Mouse (Mus musculus): ENCODE data around the gene Cyp4f37. TPM values are rescaled to one million over a fixed set of nuclear protein-coding genes. Genes with fewer than 3 reads are reported as not detected.

Gene Cyp4f37
- total and polyA plus RNA-seq, 3 experiments = not detected

- Histone ChIP-seq H3K27me3 (ENCODE audit: control insufficient read depth in 1 of 2, insufficient read depth in 2 of 2, low read length in 2 of 2) (peaks cover 0 to 3% of the 10 kb centered on the region in 2 experiments; a peak in 1 of 4 replicates), H3K79me2 (ENCODE audit: control insufficient read depth, insufficient read depth, low read length, poor library complexity) (no peaks in the 10 kb centered on the region), H3K27ac (ENCODE audit: control insufficient read depth, low read depth, low read length) (no peak overlapping the region), H3K4me3 (ENCODE audit: control insufficient read depth in 1 of 2, insufficient read depth in 1 of 2, low read depth in 2 of 2, low read length in 2 of 2) (no peak overlapping the region), H3K4me1 (ENCODE audit: control insufficient read depth in 1 of 2, insufficient read depth in 2 of 2, low read length in 2 of 2) (no peaks in the 10 kb centered on the region), H3K36me3 (ENCODE audit: control insufficient read depth in 1 of 2, insufficient read depth in 2 of 2, low read length in 2 of 2) (no peaks in the 10 kb centered on the region), H3K9me3 (replicated peaks; ENCODE audit: insufficient read depth, low read length) (no peaks in the 10 kb centered on the region), H3K9ac (ENCODE audit: control insufficient read depth, low read depth, low read length, poor library complexity, severe bottlenecking) (no peak overlapping the region)
- peak; percentile 7 for DNase-seq (ENCODE audit: low read depth, low spot score)
- TF ChIP-seq UBTF (IDR thresholded peaks at IDR 0.05; ENCODE audit: borderline replicate concordance, insufficient read depth, low read depth, low read length) (no peak), KAT2A (conservative IDR thresholded peaks at IDR 0.05; ENCODE audit: low read depth, low read length) (no peak), MYC (IDR thresholded peaks at IDR 0.05; ENCODE audit: low read depth, low read length) (no peak), ZNF384 (IDR thresholded peaks at IDR 0.05; ENCODE audit: low read depth, low read length) (no peak), ELF1 (IDR thresholded peaks at IDR 0.05; ENCODE audit: low read depth, low read length) (no peak), HCFC1 (IDR thresholded peaks at IDR 0.05; ENCODE audit: low read depth, low read length) (no peak), NELFE (IDR thresholded peaks at IDR 0.05; ENCODE audit: low read depth, low read length) (no peak), GABPA (IDR thresholded peaks at IDR 0.05; ENCODE audit: low read depth, low read length) (no peak), JUND (IDR thresholded peaks at IDR 0.05; ENCODE audit: low read depth, low read length) (no peak), RAD21 (IDR thresholded peaks at IDR 0.05; ENCODE audit: low read depth, low read length) (no peak), USF2 (IDR thresholded peaks at IDR 0.05; ENCODE audit: borderline replicate concordance in 1 of 2, insufficient read depth in 1 of 2, low read depth in 1 of 2, low read length in 2 of 2) (no peak), TAL1 (IDR thresholded peaks at IDR 0.05; ENCODE audit: low read length) (no peak), RCOR1 (IDR thresholded peaks at IDR 0.05; ENCODE audit: low read depth, low read length) (no peak), CHD2 (IDR thresholded peaks at IDR 0.05; ENCODE audit: low read length) (no peak), E2F4 (IDR thresholded peaks at IDR 0.05; ENCODE audit: borderline replicate concordance, low read depth, low read length) (no peak), ETS1 (IDR thresholded peaks at IDR 0.05; ENCODE audit: low read depth, low read length) (no peak), MYB (IDR thresholded peaks at IDR 0.05; ENCODE audit: low read depth, low read length) (no peak), BHLHE40 (IDR thresholded peaks at IDR 0.05; ENCODE audit: borderline replicate concordance, low read depth, low read length) (no peak), CTCF (IDR thresholded peaks at IDR 0.05 in 2 of 3, conservative IDR thresholded peaks at IDR 0.05 in 1 of 3; ENCODE audit: control insufficient read depth in 1 of 3, insufficient read depth in 1 of 3, low read depth in 2 of 3, low read length in 3 of 3, poor library complexity in 1 of 3, severe bottlenecking in 1 of 3) (no peak)
Measured at GRCm38 (mm10) chr17:32673976-32674375, 52.9 kb downstream of the Cyp4f37 start.

- H3K79me2 ChIP-seq (ENCODE audit: control insufficient read depth, insufficient read depth, low read length, poor library complexity) = no peaks in the 10 kb centered on the region
- peaks cover 0 to 3% of the 10 kb centered on the region in 2 experiments; a peak in 1 of 4 replicates for H3K27me3 ChIP-seq (ENCODE audit: control insufficient read depth in 1 of 2, insufficient read depth in 2 of 2, low read length in 2 of 2)
- TF ChIP-seq ELF1 (IDR thresholded peaks at IDR 0.05; ENCODE audit: low read depth, low read length) (no peak), USF2 (IDR thresholded peaks at IDR 0.05; ENCODE audit: borderline replicate concordance in 1 of 2, insufficient read depth in 1 of 2, low read depth in 1 of 2, low read length in 2 of 2) (no peak), CHD1 (IDR thresholded peaks at IDR 0.05; ENCODE audit: low read depth, low read length) (no peak), SIN3A (IDR thresholded peaks at IDR 0.05; ENCODE audit: low read length) (no peak), MYB (IDR thresholded peaks at IDR 0.05; ENCODE audit: low read depth, low read length) (no peak), TAL1 (IDR thresholded peaks at IDR 0.05; ENCODE audit: low read length) (no peak), MAZ (IDR thresholded peaks at IDR 0.05; ENCODE audit: low read depth, low read length) (no peak), HCFC1 (IDR thresholded peaks at IDR 0.05; ENCODE audit: low read depth, low read length) (no peak), TCF12 (IDR thresholded peaks at IDR 0.05; ENCODE audit: low read depth, low read length) (no peak), GABPA (IDR thresholded peaks at IDR 0.05; ENCODE audit: low read depth, low read length) (no peak), JUND (IDR thresholded peaks at IDR 0.05; ENCODE audit: low read depth, low read length) (no peak), NELFE (IDR thresholded peaks at IDR 0.05; ENCODE audit: low read depth, low read length) (no peak), SMC3 (IDR thresholded peaks at IDR 0.05; ENCODE audit: low read depth, low read length) (no peak)
- no peaks in the 10 kb centered on the region for H3K9me3 ChIP-seq (replicated peaks; ENCODE audit: insufficient read depth, low read length)
- DNase-seq (ENCODE audit: low read depth, low spot score) = no peak
- H3K9ac ChIP-seq (ENCODE audit: control insufficient read depth, low read depth, low read length, poor library complexity, severe bottlenecking) = no peak overlapping the region
- H3K4me1 ChIP-seq (ENCODE audit: control insufficient read depth in 1 of 2, insufficient read depth in 2 of 2, low read length in 2 of 2) = no peaks in the 10 kb centered on the region
- H3K36me3 ChIP-seq (ENCODE audit: control insufficient read depth in 1 of 2, insufficient read depth in 2 of 2, low read length in 2 of 2) = no peaks in the 10 kb centered on the region
- H3K27ac ChIP-seq (ENCODE audit: control insufficient read depth, low read depth, low read length) = no peak overlapping the region
- no peak overlapping the region for H3K4me3 ChIP-seq (ENCODE audit: control insufficient read depth in 1 of 2, insufficient read depth in 1 of 2, low read depth in 2 of 2, low read length in 2 of 2)
Measured at GRCm38 (mm10) chr17:32676040-32676635, 55.0 kb downstream of the Cyp4f37 start.

Measured in MEL (cell line).